Mouse (Mus musculus) cerebellum, adult 2 months (tissue): ENCODE data around the gene Prim1.

ENCODE experiments used
- CTCF ChIP-seq: fragments of 200-500 bp; IDR thresholded peaks from 2 replicates; pipeline ENCODE4 v1.5.1; 2011; ENCODE audit warnings: low read depth, mild to moderate bottlenecking, control low read depth, low read length, moderate library complexity, borderline replicate concordance; ENCODE audit not compliant: insufficient read depth
- POLR2A ChIP-seq: fragments of 200-500 bp; IDR thresholded peaks from 2 replicates; pipeline ENCODE4 v1.6.1; 2011; ENCODE audit warnings: low read length, control low read depth, borderline replicate concordance; ENCODE audit not compliant: insufficient read depth

DNA sequence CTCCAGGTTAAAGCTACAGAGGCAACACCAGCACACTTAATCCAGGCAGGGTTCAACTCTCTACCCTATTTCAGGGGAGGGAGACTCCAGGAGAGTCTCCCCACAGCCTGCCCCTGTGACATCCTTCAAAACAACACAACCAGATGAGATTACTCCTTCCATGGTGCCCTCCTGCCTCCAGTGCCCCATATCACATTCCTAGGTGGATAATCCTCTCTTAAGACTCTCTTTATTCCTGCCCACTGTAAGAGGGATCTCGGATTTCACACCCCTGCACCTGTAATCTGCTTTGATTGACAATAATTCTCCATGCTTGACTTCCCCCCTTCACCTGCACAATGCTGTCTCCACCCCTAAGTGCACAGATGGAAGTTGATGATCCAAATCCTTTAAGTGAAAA lies 39.5 kb upstream of the Prim1 start:
- no peak for TF ChIP-seq CTCF
- TF ChIP-seq POLR2A: no peak
